Mouse (Mus musculus) left cerebral cortex, postnatal 14 days (tissue): ENCODE results near the gene Olfr1432. TPM values are rescaled to one million over a fixed set of nuclear protein-coding genes. Genes with fewer than 3 reads are reported as not detected.
"Not testable (repeated sequence)": the region's sequence is repeated elsewhere in the genome, so short reads cannot be mapped to it uniquely, and the experiment has no call there.

Experiments used
- DNase-seq, 2 experiments: peaks; one replicate each; pipeline ENCODE4 v3.0.0; 2021 to 2022; ENCODE audit warnings: low spot score in 2 of 2, mixed read lengths in 1 of 2
- intact Hi-C: fragments of 180-260 bp; cut with DNase I; formaldehyde crosslinking; loops from one replicate; pipeline ENCODE4 v1.15.1; 2025
- long read RNA-seq, 2 experiments: library from polyadenylated mRNA; stranded (forward); transcript quantifications; one replicate each; pipeline ENCODE4 v2.0.0; 2021
- total RNA-seq, 2 experiments: library from RNA; stranded (reverse); gene quantifications; 2 replicates each; pipeline ENCODE4 v1.2.3; 2021

Gene Olfr1432
- total RNA-seq: not detected
- long read RNA-seq, experiment 1: 0 reads
- long read RNA-seq, experiment 2: 0 reads

DNA sequence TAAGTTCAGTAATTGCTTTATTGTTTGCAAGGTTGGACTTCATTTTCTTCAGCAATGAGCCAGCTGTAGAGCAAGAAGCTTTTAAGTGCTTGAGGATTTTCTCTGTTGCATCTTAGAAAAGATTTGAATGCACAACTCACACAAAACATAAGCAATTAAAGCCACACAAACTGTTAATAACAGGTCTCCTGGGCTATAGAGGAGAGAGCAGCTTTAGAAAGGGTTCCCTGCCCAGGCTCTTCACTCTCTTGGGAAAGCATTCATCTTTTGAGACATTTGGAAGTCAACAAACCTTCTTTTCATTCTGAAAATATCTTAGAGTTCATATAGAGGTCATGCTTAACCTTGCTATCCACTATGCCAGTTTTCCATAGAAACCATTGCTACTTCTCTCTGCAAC lies at the start of gene Olfr1432:
Gene Olfr1432, minus strand, starts transcription at position 101 of the 400 bp plus-strand sequence.
- DNase-seq, intact Hi-C loops: not testable (repeated sequence)

DNA sequence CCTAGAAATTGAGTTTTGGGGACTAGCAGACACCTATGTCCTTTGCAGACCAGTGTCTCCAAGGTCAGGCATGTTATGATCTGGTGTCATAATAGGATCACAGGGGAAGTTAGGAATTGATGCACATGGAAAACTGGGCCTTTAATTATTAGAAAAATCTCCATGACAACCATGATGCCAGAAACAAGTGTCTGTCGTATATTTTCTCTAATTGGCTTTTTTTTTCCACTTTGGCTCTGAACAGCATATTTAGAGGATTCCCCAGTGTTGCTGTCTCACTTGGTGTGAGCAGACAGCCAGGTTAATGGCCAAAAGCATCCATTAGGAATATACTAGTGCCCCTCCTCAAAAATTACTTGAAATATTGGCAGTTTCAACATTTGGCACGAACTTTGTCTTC lies 47.2 kb upstream of the Olfr1432 start, which contains the start of gene Olfr1434:
Gene Olfr1434, plus strand, starts transcription at position 301 of the 400 bp plus-strand sequence.
- DNase-seq: no peak
- intact Hi-C loops: no loop called here

DNA sequence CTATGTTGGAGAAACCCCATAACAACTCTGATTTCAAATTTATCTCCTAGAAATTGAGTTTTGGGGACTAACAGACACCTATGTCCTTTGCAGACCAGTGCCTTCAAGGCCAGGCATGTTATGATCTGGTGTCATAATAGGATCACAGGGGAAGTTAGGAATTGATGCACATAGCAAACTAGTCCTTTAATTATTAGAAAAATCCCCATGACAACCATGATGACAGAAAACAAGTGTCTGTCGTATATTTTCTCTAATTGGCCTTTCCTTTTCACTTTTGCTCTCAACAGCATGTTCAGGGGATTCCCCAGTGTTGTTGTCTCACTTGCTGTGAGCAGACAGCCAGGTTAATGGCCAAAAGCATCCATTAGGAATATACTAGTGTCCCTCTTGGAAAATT lies 28.3 kb upstream of the Olfr1432 start, which contains the start of gene Olfr235:
Gene Olfr235, plus strand, starts transcription at position 301 of the 400 bp plus-strand sequence.
- DNase-seq: no peak
- intact Hi-C loops: no loop called here

DNA sequence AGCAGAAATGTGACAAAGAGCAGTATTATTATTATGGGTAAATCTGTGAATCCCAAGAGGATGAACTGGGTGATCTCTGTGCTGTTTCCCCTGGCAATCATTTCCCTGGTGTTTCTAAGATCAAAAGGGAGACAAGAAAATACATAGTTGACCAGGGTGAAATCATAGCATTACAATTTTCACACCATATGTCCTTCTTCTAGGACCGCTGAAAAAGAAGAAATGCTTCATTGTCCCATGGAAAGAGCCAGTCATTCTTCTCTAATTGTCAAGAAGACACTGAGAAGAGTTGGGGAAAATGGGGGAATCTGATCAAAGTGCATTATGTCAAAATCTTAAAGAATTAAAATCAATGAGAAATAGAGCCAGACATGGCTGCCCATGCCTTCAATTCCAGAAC lies 9.2 kb upstream of the Olfr1432 start, which contains the start of gene Olfr262:
Gene Olfr262, minus strand, starts transcription at position 101 of the 400 bp plus-strand sequence.
- intact Hi-C loops: no loop called here

DNA sequence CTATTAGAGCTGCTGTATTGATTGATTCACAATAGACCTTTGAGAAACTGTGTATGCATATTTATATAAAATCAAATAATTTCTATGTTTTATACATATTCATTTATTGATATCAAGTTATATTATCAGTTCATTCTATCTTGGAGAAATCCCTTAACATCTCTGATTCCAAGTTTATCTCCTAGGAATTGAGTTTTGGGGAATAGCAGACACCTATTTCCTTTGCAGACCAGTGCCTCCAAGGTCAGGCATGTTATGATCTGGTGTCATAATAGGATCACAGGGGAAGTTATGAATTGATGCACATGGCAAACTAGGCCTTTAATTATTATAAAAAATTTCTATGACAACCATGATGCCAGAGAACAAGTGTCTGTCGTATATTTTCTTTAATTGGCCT lies 32.1 kb downstream of the Olfr1432 start, which contains the start of gene Olfr1431:
Gene Olfr1431, plus strand, starts transcription at position 301 of the 400 bp plus-strand sequence.
- intact Hi-C loops: no loop called here
- DNase-seq: no peak

More for the DNA sequence above, 9.2 kb upstream of the Olfr1432 start, which contains the start of gene Olfr262:
- DNase-seq: no peak

DNA sequence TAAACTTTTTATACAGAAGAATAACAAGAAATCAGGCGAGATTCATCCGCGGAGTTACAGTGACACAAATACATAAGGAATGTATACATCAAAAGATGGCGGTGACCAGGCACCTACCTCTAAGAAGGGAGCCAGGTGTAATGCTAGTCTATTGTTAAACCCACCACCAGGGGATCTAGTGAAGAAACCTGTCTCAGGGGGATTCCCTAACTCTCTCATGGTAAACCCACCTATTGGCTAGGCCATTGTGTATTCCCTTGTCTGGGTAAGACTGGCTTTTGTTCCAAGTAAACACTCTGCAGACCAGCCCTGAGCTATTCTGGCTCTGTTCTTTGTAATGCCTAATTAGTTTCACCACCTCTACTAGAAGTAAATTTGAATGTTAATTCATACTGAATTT lies 33.3 kb downstream of the Olfr1432 start:
- intact Hi-C loops, DNase-seq: not testable (repeated sequence)

Other genes with a start within 250 kb of the Olfr1432 start
- gene Olfr1423, start 191.3 kb downstream of the Olfr1432 start, total RNA-seq: not detected
- gene Olfr1424, start 169.9 kb downstream of the Olfr1432 start, total RNA-seq: not detected
- gene Olfr1425, start 154.9 kb downstream of the Olfr1432 start, total RNA-seq: not detected
- not detected for gene Olfr1426, start 140.6 kb downstream of the Olfr1432 start, total RNA-seq
- not detected for gene Olfr1427, start 129.3 kb downstream of the Olfr1432 start, total RNA-seq
- not detected for gene Olfr1428, start 116.7 kb downstream of the Olfr1432 start, total RNA-seq
- gene Olfr76, start 109.4 kb downstream of the Olfr1432 start, total RNA-seq: not detected
- gene Olfr1555-ps1, start 62.5 kb downstream of the Olfr1432 start, total RNA-seq: not detected
- not detected for gene Olfr1431, start 32.0 kb downstream of the Olfr1432 start, total RNA-seq
- not detected for gene Olfr262, start 9.1 kb upstream of the Olfr1432 start, total RNA-seq
- not detected for gene Olfr235, start 28.4 kb upstream of the Olfr1432 start, total RNA-seq
- not detected for gene Olfr1434, start 47.3 kb upstream of the Olfr1432 start, total RNA-seq
- not detected for gene Olfr1436, start 66.5 kb upstream of the Olfr1432 start, total RNA-seq
- not detected for gene Olfr1437, start 92.5 kb upstream of the Olfr1432 start, total RNA-seq
- gene Olfr1438-ps1, start 103.3 kb upstream of the Olfr1432 start, total RNA-seq: not detected
- gene Olfr1440, start 154.7 kb upstream of the Olfr1432 start, total RNA-seq: not detected
- gene Olfr1441, start 184.8 kb upstream of the Olfr1432 start, total RNA-seq: not detected
- gene Pfpl, start 195.3 kb upstream of the Olfr1432 start, total RNA-seq: not detected
- gene Mpeg1, start 228.2 kb upstream of the Olfr1432 start, total RNA-seq: 1 to 10 TPM; 5.0 to 6.2 TPM